ENCODE assay signal across 34 mouse cellular contexts in the genomic region with DNA sequence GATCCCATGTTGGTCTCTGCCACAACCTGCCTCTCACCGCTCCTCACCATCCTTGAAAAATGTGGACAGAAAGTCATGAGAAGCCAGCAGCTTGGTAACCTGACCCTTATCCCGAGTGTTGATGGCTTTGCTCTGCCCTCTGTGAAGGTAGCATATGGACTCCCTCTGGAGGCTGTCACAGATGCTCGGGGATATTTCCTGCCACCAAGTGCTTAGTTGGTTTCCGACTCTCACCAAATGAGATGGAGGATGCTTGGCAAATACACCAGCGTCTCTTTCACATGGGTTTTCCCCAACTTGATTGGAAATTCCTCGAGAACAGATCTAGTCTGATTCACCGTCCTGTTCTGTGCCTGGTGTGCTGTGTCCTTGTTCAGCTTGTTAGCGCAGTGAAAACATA. TPM values are rescaled to one million over a fixed set of nuclear protein-coding genes. Genes with fewer than 3 reads are reported as not detected.
"Had no signal": no experiment of that assay in that cellular context is flagged by ENCODE, and none has a peak within 500 bp of the region (broad histone marks: within the 10 kb centered on the region; RNA-seq: fewer than 3 reads in every experiment).

No protein-coding gene starts in this region.

- H3K36me3 ChIP-seq: heart, embryonic 13.5 days; heart, embryonic 15.5 days; hindbrain, embryonic 13.5 days; hindbrain, embryonic 15.5 days; kidney, embryonic 15.5 days; limb, embryonic 13.5 days; limb, embryonic 15.5 days; liver, embryonic 12.5 days had no signal

- H3K4me1 ChIP-seq: heart, embryonic 13.5 days; heart, embryonic 15.5 days; limb, embryonic 13.5 days; limb, embryonic 15.5 days; liver, embryonic 12.5 days had no signal

- H3K4me3 ChIP-seq: heart, adult 2 months; heart, embryonic 13.5 days; heart, embryonic 15.5 days; hindbrain, embryonic 13.5 days; hindbrain, embryonic 15.5 days; kidney, embryonic 15.5 days; limb, embryonic 13.5 days; limb, embryonic 15.5 days; liver, embryonic 12.5 days had no signal

- H3K27me3 ChIP-seq: hindbrain, embryonic 13.5 days; hindbrain, embryonic 15.5 days; kidney, embryonic 15.5 days; limb, embryonic 15.5 days had no signal

- H3K27ac ChIP-seq: heart, adult 2 months; heart, embryonic 13.5 days; heart, embryonic 15.5 days; hindbrain, embryonic 13.5 days; hindbrain, embryonic 15.5 days; hindbrain, postnatal 0 days; kidney, embryonic 15.5 days; kidney, postnatal 0 days; limb, embryonic 13.5 days; limb, embryonic 15.5 days; liver, embryonic 12.5 days; liver, embryonic 14.5 days had no signal

- ATAC-seq: hindbrain, postnatal 0 days; intestine, embryonic 16.5 days; liver, embryonic 12.5 days had no signal

- H3K4me2 ChIP-seq: heart, embryonic 11.5 days; heart, embryonic 13.5 days; heart, embryonic 15.5 days; hindbrain, embryonic 13.5 days; hindbrain, embryonic 15.5 days; kidney, embryonic 15.5 days; limb, embryonic 13.5 days; limb, embryonic 15.5 days; liver, embryonic 12.5 days had no signal

- H3K9ac ChIP-seq: heart, embryonic 13.5 days; heart, embryonic 15.5 days; hindbrain, embryonic 13.5 days; hindbrain, embryonic 15.5 days; kidney, embryonic 15.5 days; limb, embryonic 13.5 days; limb, embryonic 15.5 days; liver, embryonic 12.5 days; liver, embryonic 14.5 days had no signal

- H3K9me3 ChIP-seq: heart, embryonic 13.5 days; heart, embryonic 15.5 days; hindbrain, embryonic 13.5 days; hindbrain, embryonic 15.5 days; kidney, embryonic 15.5 days; limb, embryonic 13.5 days; limb, embryonic 15.5 days; liver, embryonic 12.5 days had no signal

- DNase-seq: gastrocnemius, postnatal 14 days; gastrocnemius, postnatal 36 days; heart, adult 11 months; heart, postnatal 14 days; heart, postnatal 36 days; kidney, adult 11 months; kidney, adult 2 months; kidney, adult 9 months; kidney, postnatal 14 days; layer of hippocampus, postnatal 36 days; left cerebral cortex, postnatal 4 days had no signal

RNA-seq across cellular contexts. Expression of a gene that starts 12.0 kb away (rescaled TPM):
- total RNA-seq: gastrocnemius, adult 8-10 months; gastrocnemius, postnatal 14 days; gastrocnemius, postnatal 36 days; heart, postnatal 14 days; hematopoietic stem cell, adult 5-6 weeks; left cerebral cortex, postnatal 10 days; liver, adult 2 months had no signal
- polyA plus RNA-seq: limb, embryonic 15.5 days; liver, adult 2 months; liver, embryonic 16.5 days had no signal

RNA-seq across cellular contexts. Expression of a gene that starts 24.3 kb away (rescaled TPM):
- total RNA-seq: hematopoietic stem cell, adult 5-6 weeks had no signal

RNA-seq across cellular contexts. Expression of a gene that starts 44.8 kb away (rescaled TPM):
- total RNA-seq: gastrocnemius, postnatal 14 days; gastrocnemius, postnatal 36 days; hematopoietic stem cell, adult 5-6 weeks; hindbrain, postnatal 0 days; left cerebral cortex, adult 8-10 months; left cerebral cortex, postnatal 10 days; left cerebral cortex, postnatal 25 days; left cerebral cortex, postnatal 4 days; liver, adult 2 months had no signal
- polyA plus RNA-seq: gonadal fat pad, adult 2 months; heart, embryonic 11.5 days; heart, embryonic 13.5 days; heart, postnatal 0 days; kidney, adult 2 months; kidney, postnatal 0 days; liver, adult 2 months; liver, embryonic 12.5 days; liver, embryonic 16.5 days had no signal
